Mouse (Mus musculus): ENCODE data around the gene Crybg1.

DNA sequence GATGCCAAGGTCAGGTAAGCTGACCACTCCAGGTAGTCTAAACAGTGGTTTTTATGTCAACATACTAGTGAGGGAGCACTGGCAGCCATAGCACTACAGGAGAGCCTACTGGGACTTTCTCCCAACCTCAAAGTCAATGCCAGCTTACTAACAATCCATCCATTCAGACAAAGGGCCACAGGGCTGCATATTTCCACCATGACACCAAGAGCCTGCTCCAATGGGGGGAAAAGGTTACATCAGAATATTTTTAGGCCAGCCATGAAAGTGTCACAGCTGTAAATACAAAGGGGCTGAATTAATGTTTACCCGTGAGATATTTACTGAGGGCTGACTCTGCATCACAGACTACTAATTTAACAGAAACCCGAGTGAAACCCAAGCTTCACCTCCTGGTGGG lies 175.4 kb downstream of the Crybg1 start:
- TF ChIP-seq CTCF (IDR thresholded peaks at IDR 0.05; ENCODE audit: low read depth): no peak
- TF ChIP-seq EP300 (IDR thresholded peaks at IDR 0.05; ENCODE audit: low read depth): no peak
